Mouse (Mus musculus): Measurements from ENCODE around the gene Ggnbp2.

The Ggnbp2 gene

DNA sequence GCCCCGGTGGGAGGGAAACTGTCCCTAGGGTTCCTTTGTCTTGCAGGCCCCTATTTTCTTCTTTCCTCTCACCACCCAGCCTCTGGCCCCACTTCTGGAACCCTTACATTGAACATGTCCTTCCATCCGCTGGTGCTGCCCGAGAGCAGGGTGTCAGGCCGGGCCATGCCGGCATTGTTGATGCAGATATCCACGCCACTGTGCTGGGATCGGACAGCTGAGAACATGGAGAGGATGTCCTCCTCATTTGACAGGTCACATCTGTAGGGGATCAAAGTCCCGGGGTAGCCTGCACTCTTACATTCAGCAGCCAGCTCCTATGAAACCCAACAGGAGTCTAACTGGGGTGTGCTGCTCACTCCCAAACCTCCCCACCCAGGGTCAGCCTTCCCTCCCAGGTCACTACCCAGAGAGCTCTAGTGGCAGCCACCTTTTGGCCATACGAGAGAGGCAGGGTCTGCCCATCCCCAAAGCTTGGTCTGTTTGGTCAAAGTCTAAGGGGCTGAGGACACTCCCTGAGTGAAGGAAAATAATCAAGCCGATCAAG lies 45.3 kb downstream of the Ggnbp2 start:
- no peak for DNase-seq (ENCODE audit: low spot score)

DNA sequence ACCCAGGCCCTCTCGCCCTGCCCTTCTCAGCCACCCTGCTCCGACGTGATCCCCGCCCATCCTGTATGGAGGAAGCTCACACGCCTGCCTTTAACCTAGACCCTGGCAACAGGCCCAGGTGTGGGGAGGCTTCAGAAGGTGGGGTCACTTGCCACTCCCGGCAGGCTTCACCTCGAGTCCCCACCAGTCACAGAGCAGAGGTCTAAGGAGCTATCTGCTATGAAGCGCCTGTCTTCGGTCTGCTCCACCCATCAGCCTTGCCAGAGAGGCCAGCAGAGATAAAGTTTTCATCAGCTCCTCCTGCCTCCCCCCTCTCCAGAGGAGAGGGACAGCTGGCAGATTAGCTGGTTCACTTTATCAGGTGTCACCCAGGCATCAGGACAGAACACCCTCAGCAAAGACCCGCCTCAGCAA lies 47.1 kb downstream of the Ggnbp2 start:
- no peak for DNase-seq (ENCODE audit: low spot score)

DNA sequence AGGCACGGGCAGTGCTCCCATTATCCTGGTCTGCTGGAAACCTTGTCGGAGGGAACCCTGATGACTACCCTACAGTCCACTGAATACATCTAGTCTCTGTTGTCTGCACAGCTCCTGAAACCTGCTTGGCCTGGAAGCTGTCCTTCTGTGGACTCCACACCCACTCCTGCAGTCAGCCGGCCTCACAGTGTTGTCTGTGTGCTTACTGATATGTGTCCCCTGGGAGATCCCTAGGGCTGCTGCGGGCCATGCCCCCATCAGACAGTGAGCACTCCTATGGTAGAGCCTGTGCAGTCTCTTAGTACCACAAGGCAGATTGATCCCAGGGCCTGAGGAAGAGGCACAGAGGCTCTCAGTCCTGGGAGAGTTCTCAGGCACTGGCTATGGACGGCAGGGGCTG lies 48.1 kb downstream of the Ggnbp2 start:
- DNase-seq (ENCODE audit: low spot score), result no peak

DNA sequence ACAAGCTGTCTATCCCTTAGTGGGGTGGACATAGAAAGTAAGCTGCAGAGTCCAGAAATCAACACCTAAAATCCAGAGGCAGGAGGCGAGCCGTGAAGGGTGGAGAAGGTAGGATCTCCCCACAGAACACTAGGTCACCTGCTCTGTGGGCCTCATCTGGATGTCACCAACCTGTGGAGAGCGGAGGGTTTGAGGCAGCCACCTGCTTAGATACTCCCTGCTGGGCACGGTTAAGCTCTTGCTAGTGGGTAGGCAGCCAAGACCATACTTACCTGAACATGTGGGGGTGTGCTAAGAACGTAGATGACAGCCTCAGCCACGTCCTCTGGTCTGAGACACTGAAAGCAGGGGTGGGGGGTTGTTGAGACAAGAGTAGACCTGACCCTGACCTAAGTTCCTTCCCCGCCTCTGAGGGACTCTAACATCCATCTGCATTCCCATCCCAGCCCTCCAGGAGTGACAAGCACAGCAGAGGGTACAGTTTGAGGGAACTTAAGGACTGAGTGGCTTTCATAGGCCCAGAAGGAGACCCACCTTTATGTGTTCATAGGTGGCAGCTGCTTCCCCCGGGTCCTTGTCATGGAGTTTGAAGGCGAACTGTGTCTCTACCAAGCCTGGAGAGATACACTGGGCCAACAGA lies 49.4 kb downstream of the Ggnbp2 start:
- DNase-seq (ENCODE audit: low spot score), result no peak

DNA sequence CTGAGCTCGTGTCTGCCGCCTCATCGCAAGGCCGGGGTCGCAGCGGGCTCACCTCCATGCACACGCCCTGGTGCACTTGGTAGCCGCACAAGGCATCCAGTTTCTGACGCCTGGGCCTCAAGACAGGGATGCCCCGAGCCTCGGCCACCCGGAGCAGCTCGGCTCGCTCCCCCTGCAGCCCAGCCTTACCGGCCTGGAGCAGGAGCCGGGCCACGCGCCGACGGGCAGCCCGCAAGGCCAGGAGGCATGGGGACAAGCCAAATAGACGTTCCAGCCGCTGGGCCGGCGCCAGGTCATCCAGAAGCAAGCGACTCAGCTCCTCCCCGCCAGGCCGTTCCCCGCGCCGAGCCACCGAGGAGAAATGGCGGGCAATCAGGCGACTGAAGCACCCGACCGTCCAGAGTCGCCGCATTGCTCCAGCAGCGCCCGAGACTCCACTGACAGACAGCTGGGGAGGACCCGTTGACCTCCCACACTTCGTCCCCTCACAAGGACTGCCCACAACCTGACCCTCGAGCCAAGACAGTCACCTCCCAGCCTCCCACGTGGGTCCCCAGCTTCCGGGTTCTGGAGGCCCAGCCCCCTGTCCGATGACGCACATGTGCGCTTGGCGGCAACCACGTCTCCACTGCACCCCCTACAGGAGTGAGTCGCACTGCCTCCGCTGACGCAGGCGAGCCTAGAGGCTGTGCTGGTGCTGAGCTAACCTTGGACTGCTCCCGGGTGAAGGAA lies 51.5 kb downstream of the Ggnbp2 start, which contains the start of gene Mrm1:
TSS of gene Mrm1 (minus strand) at position 555 of the 732 bp plus-strand sequence.
- peak; percentile 95 for DNase-seq (ENCODE audit: low spot score)

DNA sequence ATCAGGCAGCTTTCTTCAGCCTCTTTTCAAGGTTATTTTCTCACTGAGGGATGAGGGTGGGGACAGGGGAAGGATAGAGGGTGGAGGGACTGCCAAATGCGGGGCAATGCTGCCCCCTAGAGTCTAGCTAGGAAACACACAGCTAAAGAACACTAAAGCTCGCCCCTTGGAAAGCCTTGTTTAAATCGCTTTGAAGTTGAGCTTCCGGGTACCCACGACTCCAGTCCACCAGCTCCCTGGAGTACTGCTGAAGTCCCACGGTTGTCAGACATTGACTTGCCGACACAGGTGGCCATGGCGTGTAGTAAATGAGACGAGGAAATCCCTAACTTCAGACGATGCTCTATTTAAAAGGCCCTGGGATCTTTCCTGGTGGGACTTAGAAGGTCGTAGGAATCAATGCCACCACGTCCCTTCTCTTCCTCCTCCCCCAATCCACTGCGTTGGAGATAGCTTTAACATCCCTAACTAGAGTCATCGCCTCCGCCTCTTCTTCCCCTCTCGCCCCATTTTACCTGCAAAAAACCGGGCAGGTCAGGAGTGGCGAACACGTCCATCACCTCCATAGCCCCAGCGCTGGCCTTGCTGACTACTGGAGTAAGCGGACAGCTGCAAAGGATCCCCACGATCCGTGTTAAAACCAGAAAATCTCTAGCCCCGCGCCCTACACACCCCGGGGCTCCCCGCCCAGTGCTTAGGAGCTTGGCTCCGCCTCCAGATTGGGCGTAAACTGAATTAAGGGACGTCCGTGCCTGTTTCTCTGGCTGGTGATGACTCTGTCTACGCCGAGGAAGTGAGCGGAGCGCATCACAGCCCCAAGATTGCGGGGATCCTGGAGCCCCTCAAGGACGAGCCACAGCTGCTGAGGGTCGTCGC lies 52.3 kb downstream of the Ggnbp2 start:
- peak; percentile 85 for DNase-seq (ENCODE audit: low spot score)

DNA sequence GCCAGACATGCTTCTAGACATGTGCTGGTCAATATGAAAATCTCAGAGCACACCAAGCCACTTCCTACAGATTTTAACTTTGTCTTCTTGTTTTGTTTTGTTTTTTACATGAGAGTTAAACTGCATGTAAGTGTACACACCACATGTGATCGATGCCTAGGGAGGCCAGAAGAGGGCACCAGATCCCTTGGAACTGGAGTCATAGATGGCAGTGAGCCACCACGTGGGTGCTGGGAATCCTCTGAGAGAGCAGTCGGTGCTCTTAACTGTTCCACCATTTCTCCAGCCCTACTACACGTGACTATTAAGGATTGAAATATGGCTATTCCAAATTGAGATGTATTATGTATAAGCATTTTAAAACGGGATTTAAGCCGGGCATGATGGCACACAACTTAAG lies 53.3 kb downstream of the Ggnbp2 start:
- no peak for DNase-seq (ENCODE audit: low spot score)

DNA sequence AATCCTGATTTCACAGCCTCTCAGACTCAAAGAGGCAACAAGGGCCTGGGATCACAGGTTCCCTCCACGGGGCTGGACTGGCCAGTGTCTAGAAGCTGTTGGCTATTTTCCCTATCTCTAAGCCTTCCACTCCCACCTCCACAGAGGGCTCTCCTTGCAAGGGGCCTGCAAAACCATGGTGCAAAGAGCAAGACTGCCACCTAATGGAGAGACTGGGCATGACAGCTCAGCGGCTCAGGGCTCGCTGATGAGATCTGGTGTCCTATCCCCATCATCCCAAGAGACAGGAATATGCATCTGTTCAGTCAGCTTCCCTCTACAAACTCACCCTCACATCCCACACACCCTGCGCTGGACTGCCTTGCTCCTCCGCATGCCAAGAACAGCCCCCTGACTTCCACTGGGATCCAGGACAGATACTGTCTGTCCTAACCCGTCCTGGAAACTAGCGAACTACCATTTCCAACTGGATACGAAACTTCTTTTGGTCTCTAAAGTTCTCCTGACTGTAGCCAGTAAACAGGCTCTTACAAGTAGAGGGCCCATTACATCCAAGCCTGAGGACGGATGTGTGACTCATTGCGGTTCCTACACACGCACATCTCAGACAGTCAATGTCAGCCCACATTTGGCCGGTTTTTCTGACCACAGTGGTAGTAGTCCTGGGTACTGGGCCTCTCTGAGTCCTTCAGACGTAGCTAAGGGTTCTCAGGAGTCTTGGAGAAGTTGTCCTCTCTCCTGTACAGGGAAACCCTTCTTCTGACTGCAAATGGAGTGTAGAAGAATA lies 56.7 kb downstream of the Ggnbp2 start:
- peak; percentile 59 for DNase-seq (ENCODE audit: low spot score)

DNA sequence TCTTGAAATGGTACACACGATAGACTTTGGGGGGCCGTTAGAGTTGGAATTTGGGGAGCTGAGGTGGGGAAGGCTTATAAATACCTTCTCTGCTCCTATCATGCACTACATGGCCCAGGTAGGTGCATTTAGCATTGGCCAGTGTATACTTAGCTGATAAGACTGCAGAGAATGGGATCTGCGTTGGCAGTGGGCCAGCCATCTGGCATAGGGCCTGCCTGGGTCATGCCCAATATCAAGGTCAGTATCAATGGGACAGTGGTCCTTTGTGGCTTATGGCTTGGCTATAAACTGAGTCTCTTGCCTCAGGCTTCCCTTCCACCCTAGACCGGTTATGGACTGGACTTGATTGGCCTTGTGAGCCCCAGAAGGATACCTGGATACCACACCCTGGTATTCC lies 66.2 kb downstream of the Ggnbp2 start:
- DNase-seq (ENCODE audit: low spot score), result no peak

DNA sequence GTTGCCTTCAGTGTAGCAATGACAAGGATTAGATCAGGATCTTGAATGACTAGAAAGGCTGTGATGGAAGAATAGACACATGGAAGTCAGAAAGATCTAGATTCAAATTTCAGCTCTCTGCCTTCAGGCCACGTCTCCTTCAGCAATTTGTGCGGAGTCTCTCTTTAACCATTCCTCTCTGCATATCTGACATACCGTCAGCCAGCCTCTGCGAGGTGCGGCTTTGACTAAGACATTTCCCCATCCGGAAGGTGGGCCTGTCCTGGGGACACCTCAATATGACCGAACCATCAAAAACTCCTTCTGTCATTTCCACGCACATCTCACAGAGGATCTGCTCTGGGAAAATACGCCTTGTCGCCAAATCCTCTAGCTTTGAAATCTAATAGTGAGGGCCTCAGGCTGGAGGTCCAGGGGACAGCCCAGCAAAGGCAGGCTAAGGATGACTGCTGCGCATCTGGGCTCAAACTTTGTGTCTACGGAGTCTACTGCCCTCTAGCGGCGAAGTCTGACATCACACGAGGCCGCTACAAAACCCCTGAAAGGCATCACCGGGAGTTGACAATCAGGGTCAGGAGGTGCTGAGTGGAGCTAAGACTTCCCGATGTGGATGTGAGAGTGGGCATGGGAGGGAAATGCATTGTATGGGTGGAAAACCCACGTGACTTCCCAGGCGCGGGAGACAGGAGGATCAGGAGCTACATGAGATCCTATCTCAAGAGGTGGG lies 72.8 kb downstream of the Ggnbp2 start:
- DNase-seq (ENCODE audit: low spot score), result peak; percentile 66

DNA sequence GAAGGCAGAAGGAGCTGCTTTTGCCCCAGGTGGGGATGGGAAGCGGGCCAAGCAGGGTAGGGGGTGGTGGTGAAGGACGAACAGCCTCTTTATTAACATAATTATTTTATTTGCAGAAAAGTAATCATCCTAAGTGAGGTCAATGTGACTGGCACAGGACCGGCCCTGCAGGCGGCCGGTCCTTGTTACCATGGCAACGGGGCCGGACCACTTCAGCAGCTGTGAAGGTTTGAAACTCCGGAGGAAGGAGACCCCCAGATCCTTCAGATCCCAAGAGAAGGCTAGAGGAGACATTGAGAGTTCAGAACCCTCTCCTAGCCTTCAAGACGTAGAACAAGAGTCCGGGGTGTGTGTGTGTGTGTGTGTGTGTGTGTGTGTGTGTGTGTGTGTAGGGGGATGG lies 73.6 kb downstream of the Ggnbp2 start:
- no peak for DNase-seq (ENCODE audit: low spot score)

DNA sequence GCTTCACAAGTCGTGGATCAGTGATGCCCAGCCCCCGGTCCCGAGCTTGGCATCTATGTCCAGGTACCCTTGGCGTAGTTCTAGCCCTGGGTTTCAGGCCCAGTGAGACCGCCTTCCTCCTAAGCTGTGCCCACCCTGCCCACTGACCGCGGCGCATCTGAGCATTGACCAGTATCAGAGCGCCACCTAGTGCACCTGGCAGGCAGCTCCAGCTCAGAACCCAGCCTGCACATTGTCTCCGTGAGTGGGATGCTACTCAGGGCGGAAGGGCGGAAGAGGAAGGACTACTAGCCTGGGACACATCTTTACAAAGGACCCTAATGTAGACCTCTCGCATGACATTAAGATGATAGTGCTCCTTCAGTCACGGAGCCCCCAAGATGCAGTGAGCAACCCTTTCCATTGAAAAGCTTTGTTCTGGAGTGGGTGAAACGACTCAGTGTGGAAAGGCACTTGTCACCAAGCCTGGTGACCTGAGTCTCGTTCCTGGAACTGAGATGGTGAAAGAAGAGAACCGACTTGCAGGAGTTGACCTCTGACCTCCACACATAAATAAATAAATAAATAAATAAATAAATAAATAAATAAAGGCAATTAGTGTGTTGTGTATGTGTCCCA lies 76.0 kb downstream of the Ggnbp2 start:
- DNase-seq (ENCODE audit: low spot score), result peak; percentile 51

DNA sequence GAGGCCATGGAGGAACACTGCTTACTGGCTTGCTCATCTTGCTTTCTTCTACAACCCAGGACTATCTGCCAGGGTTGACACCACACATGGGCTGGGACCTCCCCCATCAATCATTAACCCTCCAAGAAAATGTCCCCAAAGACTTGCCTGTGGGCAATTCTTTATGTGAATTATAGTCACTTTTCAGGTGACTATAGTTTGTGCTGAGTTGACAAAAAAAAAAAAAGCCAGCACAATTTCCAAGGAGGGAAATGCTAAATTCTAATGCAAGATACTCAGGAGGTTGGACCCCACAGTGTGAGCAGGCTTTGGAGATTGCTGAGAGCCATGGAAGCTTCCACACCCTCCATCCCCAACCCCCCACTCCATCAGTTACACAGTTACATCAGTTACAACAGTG lies 77.1 kb downstream of the Ggnbp2 start:
- DNase-seq (ENCODE audit: low spot score), result no peak

DNA sequence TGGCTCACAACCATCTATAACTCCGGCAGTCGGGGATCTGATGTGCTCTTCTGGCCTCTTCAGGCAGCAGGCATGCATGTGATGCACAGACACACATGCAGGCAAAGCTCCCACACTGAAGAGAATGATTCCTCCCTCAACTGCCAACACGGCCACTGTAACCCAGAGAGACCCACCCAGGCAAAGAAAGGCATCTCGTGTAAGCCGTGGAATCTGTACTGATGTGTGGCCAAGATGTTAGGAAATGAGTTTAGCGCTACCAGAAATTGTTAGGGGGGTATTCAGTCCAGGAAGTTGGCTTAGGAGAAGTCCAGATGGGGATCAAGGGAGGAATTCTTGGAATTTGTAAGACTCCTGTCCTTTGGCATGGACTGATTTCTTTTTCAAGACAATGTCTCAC lies 80.2 kb downstream of the Ggnbp2 start:
- no peak for DNase-seq (ENCODE audit: low spot score)

All from urinary bladder, postnatal 14 days (tissue).